Mouse (Mus musculus): ENCODE data around the gene Gpr152. TPM values are rescaled to one million over a fixed set of nuclear protein-coding genes. Genes with fewer than 3 reads are reported as not detected.
A peak's percentile ranks its signal among the peaks of the same experiment; 100 is the strongest.

The Gpr152 gene
- total and polyA plus RNA-seq, 2 experiments from 2014 or later = 0.16 TPM; not detected in 1

GRCm38 (mm10) chr19:4094774-4095303, 44.7 kb upstream of the Gpr152 start:
- Histone ChIP-seq H3K9me3 (ENCODE audit: low read length) (no peaks in the 10 kb centered on the region), H3K27me3 (ENCODE audit: insufficient read depth, low read length) (no peaks in the 10 kb centered on the region), H3K4me1 (ENCODE audit: insufficient read depth, low read length) (0 out of 2 replicates have a peak, but pooled peaks cover 13% of the 10 kb centered on the region), H3K4me3 (ENCODE audit: low read depth, low read length) (no peak overlapping the region), H3K4me2 (ENCODE audit: low read depth, low read length, poor library complexity, severe bottlenecking) (no peak overlapping the region), H3K27ac (ENCODE audit: low read depth, low read length) (no peak overlapping the region), H3K9ac (replicated peaks; ENCODE audit: low read length, poor library complexity, severe bottlenecking) (no peak overlapping the region), H3K36me3 (ENCODE audit: insufficient read depth, low read length) (no peaks in the 10 kb centered on the region)
- no peak for TF ChIP-seq CTCF (IDR thresholded peaks at IDR 0.05)
- ATAC-seq (ENCODE audit: low FRiP score) = no peak
- WGBS = 80% methylated on average over 5 of the region's 5 CpGs
- no peak for DNase-seq (ENCODE audit: low spot score)

GRCm38 (mm10) chr19:4095802-4096201, 43.8 kb upstream of the Gpr152 start:
- H3K9me3 ChIP-seq (ENCODE audit: low read length) = no peaks in the 10 kb centered on the region
- no peaks in the 10 kb centered on the region for H3K27me3 ChIP-seq (ENCODE audit: insufficient read depth, low read length)
- H3K4me3 ChIP-seq (ENCODE audit: low read depth, low read length) = peak overlapping the region; percentile 57
- peak overlapping the region; percentile 80; the same call in 1 of the 2 replicates for H3K4me2 ChIP-seq (ENCODE audit: low read depth, low read length, poor library complexity, severe bottlenecking)
- H3K36me3 ChIP-seq (ENCODE audit: insufficient read depth, low read length) = no peaks in the 10 kb centered on the region
- 0 out of 2 replicates have a peak, but pooled peaks cover 19% of the 10 kb centered on the region for H3K4me1 ChIP-seq (ENCODE audit: insufficient read depth, low read length)
- 75% methylated on average over 3 of the region's 3 CpGs for WGBS
- ATAC-seq (ENCODE audit: low FRiP score) (no peak), DNase-seq (ENCODE audit: low spot score) (no peak)
- no peak overlapping the region for H3K9ac ChIP-seq (replicated peaks; ENCODE audit: low read length, poor library complexity, severe bottlenecking)
- peak overlapping the region; percentile 87 for H3K27ac ChIP-seq (ENCODE audit: low read depth, low read length)
- no peak for TF ChIP-seq CTCF (IDR thresholded peaks at IDR 0.05)

GRCm38 (mm10) chr19:4096642-4097440, 42.7 kb upstream of the Gpr152 start, which contains the start of gene Cdk2ap2:
Gene Cdk2ap2 (plus strand): TSS chr19:4097182.
- H3K4me2 ChIP-seq (ENCODE audit: low read depth, low read length, poor library complexity, severe bottlenecking) = peak within 1 kb of the TSS; percentile 80
- DNase-seq (ENCODE audit: low spot score) = peak; percentile 99
- H3K9me3 ChIP-seq (ENCODE audit: low read length) = no peaks in the 10 kb centered on the region
- under 1% methylated on average over 63 of the region's 65 CpGs for WGBS
- no peaks in the 10 kb centered on the region for H3K27me3 ChIP-seq (ENCODE audit: insufficient read depth, low read length)
- peak; percentile 93 for ATAC-seq (ENCODE audit: low FRiP score)
- peak within 1 kb of the TSS; percentile 57 for H3K4me3 ChIP-seq (ENCODE audit: low read depth, low read length)
- no peaks in the 10 kb centered on the region for H3K36me3 ChIP-seq (ENCODE audit: insufficient read depth, low read length)
- H3K9ac ChIP-seq (replicated peaks; ENCODE audit: low read length, poor library complexity, severe bottlenecking) = peak within 1 kb of the TSS; percentile 62
- H3K27ac ChIP-seq (ENCODE audit: low read depth, low read length) = peak within 1 kb of the TSS; percentile 87
- H3K4me1 ChIP-seq (ENCODE audit: insufficient read depth, low read length) = peaks cover 21% of the 10 kb centered on the region; the same call in 1 of the 2 replicates
- no peak for TF ChIP-seq CTCF (IDR thresholded peaks at IDR 0.05)

GRCm38 (mm10) chr19:4097441-4097825, 42.2 kb upstream of the Gpr152 start:
- no peaks in the 10 kb centered on the region for H3K36me3 ChIP-seq (ENCODE audit: insufficient read depth, low read length)
- H3K4me2 ChIP-seq (ENCODE audit: low read depth, low read length, poor library complexity, severe bottlenecking) = peak overlapping the region; percentile 80
- peak overlapping the region; percentile 47; the same call in 1 of the 2 replicates for H3K27ac ChIP-seq (ENCODE audit: low read depth, low read length)
- no peaks in the 10 kb centered on the region for H3K9me3 ChIP-seq (ENCODE audit: low read length)
- 3% methylated on average over 21 of the region's 21 CpGs for WGBS
- H3K9ac ChIP-seq (replicated peaks; ENCODE audit: low read length, poor library complexity, severe bottlenecking) = 0 out of 2 replicates have a peak overlapping the region, but pooled peaks have one; percentile 51
- TF ChIP-seq CTCF (IDR thresholded peaks at IDR 0.05) = no peak
- H3K4me1 ChIP-seq (ENCODE audit: insufficient read depth, low read length) = peaks cover 27% of the 10 kb centered on the region; the same call in 1 of the 2 replicates
- DNase-seq (ENCODE audit: low spot score) (no peak), ATAC-seq (ENCODE audit: low FRiP score) (no peak)
- H3K4me3 ChIP-seq (ENCODE audit: low read depth, low read length) = peak overlapping the region; percentile 57
- no peaks in the 10 kb centered on the region for H3K27me3 ChIP-seq (ENCODE audit: insufficient read depth, low read length)

- H3K9me3 ChIP-seq (ENCODE audit: low read length) = no peaks in the 10 kb centered on the region
- ATAC-seq (ENCODE audit: low FRiP score) (no peak), DNase-seq (ENCODE audit: low spot score) (no peak)
- no peaks in the 10 kb centered on the region for H3K27me3 ChIP-seq (ENCODE audit: insufficient read depth, low read length)
- H3K4me2 ChIP-seq (ENCODE audit: low read depth, low read length, poor library complexity, severe bottlenecking) = no peak overlapping the region
- WGBS = 90% methylated on average over 13 of the region's 13 CpGs
- peaks cover 28% of the 10 kb centered on the region; the same call in 1 of the 2 replicates for H3K4me1 ChIP-seq (ENCODE audit: insufficient read depth, low read length)
- peaks cover 7% of the 10 kb centered on the region for H3K36me3 ChIP-seq (ENCODE audit: insufficient read depth, low read length)
- no peak for TF ChIP-seq CTCF (IDR thresholded peaks at IDR 0.05)
- no peak overlapping the region for H3K27ac ChIP-seq (ENCODE audit: low read depth, low read length)
- no peak overlapping the region for H3K9ac ChIP-seq (replicated peaks; ENCODE audit: low read length, poor library complexity, severe bottlenecking)
- H3K4me3 ChIP-seq (ENCODE audit: low read depth, low read length) = no peak overlapping the region
Observed at GRCm38 (mm10) chr19:4098426-4098825, 41.2 kb upstream of the Gpr152 start.

GRCm38 (mm10) chr19:4099056-4099455, 40.5 kb upstream of the Gpr152 start:
- no peak for ATAC-seq (ENCODE audit: low FRiP score)
- no peaks in the 10 kb centered on the region for H3K9me3 ChIP-seq (ENCODE audit: low read length)
- H3K4me3 ChIP-seq (ENCODE audit: low read depth, low read length) = no peak overlapping the region
- H3K9ac ChIP-seq (replicated peaks; ENCODE audit: low read length, poor library complexity, severe bottlenecking) = no peak overlapping the region
- H3K36me3 ChIP-seq (ENCODE audit: insufficient read depth, low read length) = peaks cover 8% of the 10 kb centered on the region
- H3K4me1 ChIP-seq (ENCODE audit: insufficient read depth, low read length) = peaks cover 28% of the 10 kb centered on the region; the same call in 1 of the 2 replicates
- H3K27ac ChIP-seq (ENCODE audit: low read depth, low read length) = peak overlapping the region; percentile 38; the same call in 1 of the 2 replicates
- no peaks in the 10 kb centered on the region for H3K27me3 ChIP-seq (ENCODE audit: insufficient read depth, low read length)
- H3K4me2 ChIP-seq (ENCODE audit: low read depth, low read length, poor library complexity, severe bottlenecking) = 0 out of 2 replicates have a peak overlapping the region, but pooled peaks have one; percentile 9
- DNase-seq (ENCODE audit: low spot score) = peak; percentile 91
- WGBS = 10% methylated on average over 9 of the region's 9 CpGs
- peak; percentile 92 for TF ChIP-seq CTCF (IDR thresholded peaks at IDR 0.05)
